Mouse (Mus musculus) heart, embryonic 12.5 days (tissue): Measurements from ENCODE around the gene Il10rb. TPM values are rescaled to one million over a fixed set of nuclear protein-coding genes. Genes with fewer than 3 reads are reported as not detected.

Source experiments
- ATAC-seq: fragments of 200-750 bp; cut with Nextera tagmentation; 2 replicates; pipeline ENCODE4 v1.8.0; 2017; ENCODE audit warnings: moderate TSS enrichment, moderate library complexity; ENCODE audit not compliant: insufficient number of reproducible peaks, low FRiP score
- H3K27ac ChIP-seq: fragments of 300-500 bp; sonication (generic); 2 replicates; pipeline ENCODE4 v1.5.1; 2016; ENCODE audit warnings: mild to moderate bottlenecking, moderate library complexity; ENCODE audit not compliant: poor library complexity, severe bottlenecking
- H3K27me3 ChIP-seq: fragments of 300-500 bp; sonication (generic); replicated peaks from 2 replicates; pipeline ENCODE4 v1.6.1; 2016; ENCODE audit warnings: mild to moderate bottlenecking, moderate library complexity
- H3K36me3 ChIP-seq: fragments of 300-500 bp; sonication (generic); 2 replicates; pipeline ENCODE4 v1.6.1; 2016; ENCODE audit warnings: mild to moderate bottlenecking, moderate library complexity
- H3K4me1 ChIP-seq: fragments of 300-500 bp; sonication (generic); replicated peaks from 2 replicates; pipeline ENCODE4 v1.6.1; 2016; ENCODE audit warnings: mild to moderate bottlenecking
- H3K4me2 ChIP-seq: fragments of 300-500 bp; sonication (generic); 2 replicates; pipeline ENCODE4 v1.6.1; 2016; ENCODE audit warnings: mild to moderate bottlenecking, moderate library complexity
- H3K4me3 ChIP-seq: fragments of 300-500 bp; sonication (generic); 2 replicates; pipeline ENCODE4 v1.5.1; 2016; ENCODE audit warnings: mild to moderate bottlenecking
- H3K9ac ChIP-seq: fragments of 300-500 bp; sonication (generic); 2 replicates; pipeline ENCODE4 v1.6.1; 2016; ENCODE audit warnings: mild to moderate bottlenecking, moderate library complexity
- H3K9me3 ChIP-seq: fragments of 300-500 bp; sonication (generic); replicated peaks from 2 replicates; pipeline ENCODE4 v1.6.1; 2016; ENCODE audit warnings: mild to moderate bottlenecking, moderate library complexity
- WGBS: fragments of 180-500 bp; shearing (Covaris S2); methylation state at CpG from one replicate; pipeline ENCODE4 v1.1.7; 2016; 5-methylcytosine and 5-hydroxymethylcytosine counted together
- polyA plus RNA-seq: library from polyadenylated mRNA; unstranded; fragments of >200 nt; fragmentation: Nextera tagmentation; extraction: Ambion mirVana; gene quantifications from 2 replicates; pipeline ENCODE4 v1.2.1, GENCODE M21; 2016

Il10rb gene
- polyA plus RNA-seq, 1 experiment from 2014 or later = 42.6 TPM

GRCm38 (mm10) chr16:91442446-91442845 is 36.5 kb downstream of the Il10rb start:
- no peak overlapping the region for H3K4me2 ChIP-seq
- H3K9ac ChIP-seq = no peak overlapping the region
- H3K4me1 ChIP-seq = peaks cover 12% of the 10 kb centered on the region
- H3K27ac ChIP-seq = peak overlapping the region; percentile 36
- no peaks in the 10 kb centered on the region for H3K36me3 ChIP-seq
- H3K9me3 ChIP-seq = no peaks in the 10 kb centered on the region
- no peaks in the 10 kb centered on the region for H3K27me3 ChIP-seq
- peak; percentile 56; the same call in 1 of the 2 replicates for ATAC-seq
- 53% methylated on average over 4 of the region's 4 CpGs for WGBS
- H3K4me3 ChIP-seq = no peak overlapping the region

GRCm38 (mm10) chr16:91443211-91443611 is 37.2 kb downstream of the Il10rb start:
- peaks cover 12% of the 10 kb centered on the region for H3K4me1 ChIP-seq
- H3K4me3 ChIP-seq = no peak overlapping the region
- WGBS = 82% methylated on average over 8 of the region's 8 CpGs
- H3K27ac ChIP-seq = no peak overlapping the region
- H3K27me3 ChIP-seq = no peaks in the 10 kb centered on the region
- no peak for ATAC-seq
- H3K36me3 ChIP-seq = no peaks in the 10 kb centered on the region
- H3K9me3 ChIP-seq = no peaks in the 10 kb centered on the region
- no peak overlapping the region for H3K4me2 ChIP-seq
- H3K9ac ChIP-seq = no peak overlapping the region

GRCm38 (mm10) chr16:91444847-91445246 is 38.9 kb downstream of the Il10rb start:
- no peaks in the 10 kb centered on the region for H3K27me3 ChIP-seq
- no peak for ATAC-seq
- 85% methylated on average over 4 of the region's 4 CpGs for WGBS

GRCm38 (mm10) chr16:91445566-91445965 is 39.6 kb downstream of the Il10rb start:
- Histone ChIP-seq H3K9ac (no peak overlapping the region), H3K36me3 (no peaks in the 10 kb centered on the region), H3K4me1 (peaks cover 12% of the 10 kb centered on the region), H3K4me3 (no peak overlapping the region), H3K4me2 (no peak overlapping the region), H3K27ac (no peak overlapping the region), H3K9me3 (no peaks in the 10 kb centered on the region), H3K27me3 (no peaks in the 10 kb centered on the region)
- no peak for ATAC-seq
- WGBS = 74% methylated on average over 5 of the region's 5 CpGs

More at GRCm38 (mm10) chr16:91444847-91445246, 38.9 kb downstream of the Il10rb start:
- Histone ChIP-seq H3K36me3 (no peaks in the 10 kb centered on the region), H3K9ac (no peak overlapping the region), H3K9me3 (no peaks in the 10 kb centered on the region), H3K4me1 (peaks cover 12% of the 10 kb centered on the region), H3K4me3 (no peak overlapping the region), H3K4me2 (no peak overlapping the region), H3K27ac (no peak overlapping the region)

- Histone ChIP-seq H3K4me1 (peaks cover 8% of the 10 kb centered on the region), H3K27ac (no peak overlapping the region), H3K27me3 (no peaks in the 10 kb centered on the region), H3K9me3 (no peaks in the 10 kb centered on the region), H3K4me2 (no peak overlapping the region), H3K36me3 (no peaks in the 10 kb centered on the region), H3K9ac (no peak overlapping the region), H3K4me3 (no peak overlapping the region)
- 74% methylated on average over 8 of the region's 8 CpGs for WGBS
- ATAC-seq = no peak
These were observed 41.0 kb downstream of the Il10rb start for GRCm38 (mm10) chr16:91446778-91447511.

GRCm38 (mm10) chr16:91447512-91447900 is 41.5 kb downstream of the Il10rb start:
- WGBS = 75% methylated on average over 6 of the region's 6 CpGs
- Histone ChIP-seq H3K9ac (no peak overlapping the region), H3K4me3 (no peak overlapping the region), H3K27me3 (no peaks in the 10 kb centered on the region), H3K9me3 (no peaks in the 10 kb centered on the region), H3K36me3 (no peaks in the 10 kb centered on the region), H3K4me1 (peaks cover 13% of the 10 kb centered on the region), H3K4me2 (no peak overlapping the region), H3K27ac (no peak overlapping the region)
- ATAC-seq = no peak

GRCm38 (mm10) chr16:91448088-91448487 is 42.1 kb downstream of the Il10rb start:
- no peak overlapping the region for H3K4me2 ChIP-seq
- no peak overlapping the region for H3K4me3 ChIP-seq
- no peaks in the 10 kb centered on the region for H3K36me3 ChIP-seq
- H3K27ac ChIP-seq = no peak overlapping the region
- WGBS = 85% methylated on average over 5 of the region's 5 CpGs
- no peak overlapping the region for H3K9ac ChIP-seq
- H3K9me3 ChIP-seq = no peaks in the 10 kb centered on the region
- no peaks in the 10 kb centered on the region for H3K27me3 ChIP-seq
- ATAC-seq = no peak
- peaks cover 14% of the 10 kb centered on the region for H3K4me1 ChIP-seq

- WGBS = 65% methylated on average over 7 of the region's 7 CpGs
- ATAC-seq = no peak
These were observed 42.9 kb downstream of the Il10rb start for GRCm38 (mm10) chr16:91448895-91449294.

GRCm38 (mm10) chr16:91450137-91451064 is 44.4 kb downstream of the Il10rb start:
- Histone ChIP-seq H3K4me3 (no peak overlapping the region), H3K36me3 (no peaks in the 10 kb centered on the region), H3K9me3 (no peaks in the 10 kb centered on the region), H3K4me2 (no peak overlapping the region), H3K4me1 (peaks cover 14% of the 10 kb centered on the region), H3K9ac (no peak overlapping the region), H3K27ac (no peak overlapping the region), H3K27me3 (no peaks in the 10 kb centered on the region)
- ATAC-seq = no peak
- WGBS = 78% methylated on average over 12 of the region's 12 CpGs

More at GRCm38 (mm10) chr16:91448895-91449294, 42.9 kb downstream of the Il10rb start:
- no peak overlapping the region for H3K27ac ChIP-seq
- no peaks in the 10 kb centered on the region for H3K36me3 ChIP-seq
- no peaks in the 10 kb centered on the region for H3K27me3 ChIP-seq
- H3K4me2 ChIP-seq = no peak overlapping the region
- no peak overlapping the region for H3K9ac ChIP-seq
- no peaks in the 10 kb centered on the region for H3K9me3 ChIP-seq
- peaks cover 14% of the 10 kb centered on the region for H3K4me1 ChIP-seq
- H3K4me3 ChIP-seq = no peak overlapping the region

GRCm38 (mm10) chr16:91451949-91452348 is 46.0 kb downstream of the Il10rb start:
- Histone ChIP-seq H3K27ac (peak overlapping the region; percentile 51; the same call in 1 of the 2 replicates), H3K36me3 (no peaks in the 10 kb centered on the region), H3K9ac (no peak overlapping the region), H3K27me3 (no peaks in the 10 kb centered on the region), H3K4me1 (peaks cover 12% of the 10 kb centered on the region), H3K9me3 (no peaks in the 10 kb centered on the region; the same call in 1 of the 2 replicates), H3K4me3 (no peak overlapping the region), H3K4me2 (no peak overlapping the region)
- no peak for ATAC-seq
- WGBS = 73% methylated on average over 2 of the region's 2 CpGs

GRCm38 (mm10) chr16:91452363-91452896 is 46.5 kb downstream of the Il10rb start:
- Histone ChIP-seq H3K27ac (peak overlapping the region; percentile 51; the same call in 1 of the 2 replicates), H3K36me3 (no peaks in the 10 kb centered on the region), H3K27me3 (no peaks in the 10 kb centered on the region), H3K9me3 (no peaks in the 10 kb centered on the region; the same call in 1 of the 2 replicates), H3K9ac (no peak overlapping the region), H3K4me3 (no peak overlapping the region), H3K4me1 (peaks cover 8% of the 10 kb centered on the region), H3K4me2 (no peak overlapping the region)
- WGBS = 47% methylated on average over 6 of the region's 6 CpGs
- 0 out of 2 replicates have a peak, but pooled peaks have one; percentile 57 for ATAC-seq
